Mouse (Mus musculus): ENCODE results near the gene Hcar2.

GRCm38 (mm10) chr5:123878056-123878455, 12.8 kb upstream of the Hcar2 start:
- TF ChIP-seq ZC3H11A (IDR thresholded peaks at IDR 0.05; ENCODE audit: borderline replicate concordance, low read depth, low read length) = no peak
- TF ChIP-seq CHD2 (IDR thresholded peaks at IDR 0.05; ENCODE audit: low read depth, low read length) = no peak
- no peak for TF ChIP-seq MAFK (IDR thresholded peaks at IDR 0.05; ENCODE audit: insufficient read depth, low read depth, low read length)
- TF ChIP-seq ZNF384 (IDR thresholded peaks at IDR 0.05; ENCODE audit: low read depth, low read length) = no peak
